Mouse (Mus musculus) liver, adult 2 months (tissue): Measurements from ENCODE around the gene Trnt1. TPM values are rescaled to one million over a fixed set of nuclear protein-coding genes. Genes with fewer than 3 reads are reported as not detected.

ENCODE experiments used
- DNase-seq: peaks from one replicate; pipeline ENCODE4 v3.0.0-alpha.2; 2011; ENCODE audit warnings: low read depth, low spot score; ENCODE audit errors: extremely low read depth
- H3K27ac ChIP-seq: fragments of 200-500 bp; replicated peaks from 2 replicates; pipeline ENCODE4 v1.5.1; 2012; ENCODE audit warnings: low read depth, mild to moderate bottlenecking, control low read depth, inconsistent platforms, low read length; ENCODE audit not compliant: insufficient read depth
- H3K27me3 ChIP-seq: fragments of 200-500 bp; 2 replicates; pipeline ENCODE4 v1.6.1; 2012; ENCODE audit warnings: mild to moderate bottlenecking, moderate library complexity, low read length, inconsistent platforms; ENCODE audit not compliant: control insufficient read depth, insufficient read depth
- H3K36me3 ChIP-seq: fragments of 200-500 bp; 2 replicates; pipeline ENCODE4 v1.6.1; 2012; ENCODE audit warnings: low read length, inconsistent platforms; ENCODE audit not compliant: control insufficient read depth, insufficient read depth
- H3K4me1 ChIP-seq: fragments of 200-500 bp; 2 replicates; pipeline ENCODE4 v1.6.1; 2011; ENCODE audit warnings: low read length; ENCODE audit not compliant: control insufficient read depth, insufficient read depth
- H3K4me3 ChIP-seq: fragments of 200-500 bp; 2 replicates; pipeline ENCODE4 v1.5.1; 2011; ENCODE audit warnings: low read depth, mild to moderate bottlenecking, control low read depth, low read length, moderate library complexity; ENCODE audit not compliant: insufficient read depth
- H3K79me2 ChIP-seq: fragments of 200-500 bp; 2 replicates; pipeline ENCODE4 v1.6.1; 2012; ENCODE audit warnings: inconsistent platforms, mild to moderate bottlenecking, low read length, moderate library complexity; ENCODE audit not compliant: control insufficient read depth, insufficient read depth
- H3K9ac ChIP-seq: fragments of 200-500 bp; 2 replicates; pipeline ENCODE4 v1.6.1; 2012; ENCODE audit warnings: low read depth, mild to moderate bottlenecking, control low read depth, inconsistent platforms, low read length
- CTCF ChIP-seq: fragments of 200-500 bp; IDR thresholded peaks from 2 replicates; pipeline ENCODE4 v1.5.1; 2011; ENCODE audit warnings: low read depth, low read length, control low read depth
- POLR2A ChIP-seq: fragments of 200-500 bp; IDR thresholded peaks from 2 replicates; pipeline ENCODE4 v1.6.1; 2011; ENCODE audit warnings: low read length, control low read depth; ENCODE audit not compliant: insufficient read depth; ENCODE audit errors: extremely low read depth
- WGBS: fragments of 180-500 bp; shearing (Covaris S2); methylation state at CpG from one replicate; pipeline ENCODE4 v1.1.7; 2018; 5-methylcytosine and 5-hydroxymethylcytosine counted together
- polyA plus RNA-seq: library from polyadenylated mRNA; depleted of rRNA; stranded (reverse); fragments of >200 nt; gene quantifications from 2 replicates; pipeline ENCODE4 v1.2.3, GENCODE M21; 2012; rRNA removed
- total RNA-seq: library from RNA; depleted of rRNA; stranded (reverse); fragments of >200 nt; gene quantifications from 2 replicates; pipeline ENCODE4 v1.2.3, GENCODE M21; 2014; rRNA removed

Gene Trnt1
- total and polyA plus RNA-seq, 2 experiments = 13.7 to 19.8 TPM

DNA sequence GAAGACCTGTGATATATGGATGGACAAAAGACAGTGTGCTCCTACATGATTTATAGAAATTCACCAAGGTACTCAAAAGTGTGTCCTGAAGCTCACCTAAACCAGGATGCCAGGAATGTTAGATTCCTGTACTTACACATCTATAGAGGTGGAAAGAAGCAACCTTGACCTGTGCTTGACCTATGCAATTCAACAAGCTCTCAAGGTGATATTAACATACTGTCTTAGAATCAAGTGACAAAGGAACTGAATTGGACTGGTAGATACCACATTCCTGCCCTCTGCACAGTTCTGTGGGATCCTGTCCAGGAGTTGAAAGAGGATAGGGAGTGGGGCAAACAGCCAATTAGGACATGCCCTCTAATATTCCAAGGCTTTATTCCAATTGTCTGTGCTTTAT is 51.6 kb downstream of the Trnt1 start:
- H3K36me3 ChIP-seq = no peaks in the 10 kb centered on the region
- TF ChIP-seq CTCF = no peak
- TF ChIP-seq POLR2A = no peak
- peak; percentile 24 for DNase-seq
- H3K4me1 ChIP-seq = no peaks in the 10 kb centered on the region
- H3K27ac ChIP-seq = no peak overlapping the region
- no peaks in the 10 kb centered on the region for H3K27me3 ChIP-seq
- H3K4me3 ChIP-seq = no peak overlapping the region
- no peak overlapping the region for H3K9ac ChIP-seq
- H3K79me2 ChIP-seq = no peaks in the 10 kb centered on the region

DNA sequence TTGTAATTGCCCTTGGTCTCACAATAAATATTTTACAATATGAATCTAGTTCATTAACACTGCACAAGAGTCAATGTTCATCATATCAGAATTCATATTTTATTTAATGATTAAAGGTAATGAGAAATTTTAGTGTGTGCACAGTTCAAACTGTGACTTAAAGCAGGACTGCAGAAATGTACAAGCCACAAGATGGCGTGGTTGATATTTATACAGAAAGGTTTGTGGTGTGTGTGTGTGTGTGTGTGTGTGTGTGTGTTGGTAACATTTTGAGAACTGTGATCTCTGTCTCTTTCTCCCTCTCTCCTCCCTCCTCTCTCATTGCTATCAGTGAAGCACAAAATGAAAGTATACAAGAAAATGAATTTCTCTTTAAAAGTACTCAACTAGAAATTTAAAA is 53.4 kb downstream of the Trnt1 start:
- TF ChIP-seq POLR2A (no peak), CTCF (no peak)
- Histone ChIP-seq H3K4me3 (no peak overlapping the region), H3K4me1 (no peaks in the 10 kb centered on the region), H3K27ac (no peak overlapping the region), H3K36me3 (no peaks in the 10 kb centered on the region), H3K9ac (no peak overlapping the region), H3K79me2 (no peaks in the 10 kb centered on the region), H3K27me3 (no peaks in the 10 kb centered on the region)
- peak; percentile 27 for DNase-seq
- 49% methylated on average over 1 of the region's 1 CpGs for WGBS

Other genes with a start within 250 kb of the Trnt1 start
- gene Il5ra, start 20.1 kb upstream of the Trnt1 start, total RNA-seq = 0.09 and 0.20 TPM in 2 replicates
- not detected in 2 replicates for gene Il5ra, start 20.1 kb upstream of the Trnt1 start, polyA plus RNA-seq
- 40.1 and 49.2 TPM in 2 replicates for gene Crbn, start 31.0 kb downstream of the Trnt1 start, total RNA-seq
- 8.6 and 9.8 TPM in 2 replicates for gene Crbn, start 31.0 kb downstream of the Trnt1 start, polyA plus RNA-seq